Mouse (Mus musculus) embryonic fibroblast, embryonic 13.5 days (primary cell): ENCODE measurements around the gene Heg1. TPM values are rescaled to one million over a fixed set of nuclear protein-coding genes. Genes with fewer than 3 reads are reported as not detected.
A peak's percentile ranks its signal among the peaks of the same experiment; 100 is the strongest.

ENCODE experiments used
- H3K27ac ChIP-seq: 2 replicates; pipeline ENCODE4 v1.5.1; 2012; ENCODE audit warnings: low read length, control low read depth, inconsistent platforms; ENCODE audit not compliant: insufficient read depth
- H3K4me1 ChIP-seq: 2 replicates; pipeline ENCODE4 v1.6.1; 2011; ENCODE audit warnings: low read length; ENCODE audit not compliant: control insufficient read depth, insufficient read depth
- H3K4me3 ChIP-seq: 2 replicates; pipeline ENCODE4 v1.5.1; 2011; ENCODE audit warnings: mild to moderate bottlenecking, control low read depth, low read length; ENCODE audit not compliant: insufficient read depth
- CTCF ChIP-seq: IDR thresholded peaks from 2 replicates; pipeline ENCODE4 v1.5.1; 2011; ENCODE audit warnings: mild to moderate bottlenecking, control low read depth, low read length, moderate library complexity, borderline replicate concordance; ENCODE audit not compliant: insufficient read depth
- POLR2A ChIP-seq: IDR thresholded peaks from 2 replicates; pipeline ENCODE4 v1.6.1; 2011; ENCODE audit warnings: low read depth, mild to moderate bottlenecking, control low read depth, low read length, moderate library complexity
- polyA plus RNA-seq: library from polyadenylated mRNA; stranded (reverse); fragments of >200 nt; gene quantifications from 2 replicates; pipeline ENCODE4 v1.2.4, GENCODE M21; 2011; ENCODE audit warnings: low read depth; ENCODE audit not compliant: missing spikeins, insufficient read length

The Heg1 gene
- polyA plus RNA-seq, 1 experiment = 33.7 TPM

DNA sequence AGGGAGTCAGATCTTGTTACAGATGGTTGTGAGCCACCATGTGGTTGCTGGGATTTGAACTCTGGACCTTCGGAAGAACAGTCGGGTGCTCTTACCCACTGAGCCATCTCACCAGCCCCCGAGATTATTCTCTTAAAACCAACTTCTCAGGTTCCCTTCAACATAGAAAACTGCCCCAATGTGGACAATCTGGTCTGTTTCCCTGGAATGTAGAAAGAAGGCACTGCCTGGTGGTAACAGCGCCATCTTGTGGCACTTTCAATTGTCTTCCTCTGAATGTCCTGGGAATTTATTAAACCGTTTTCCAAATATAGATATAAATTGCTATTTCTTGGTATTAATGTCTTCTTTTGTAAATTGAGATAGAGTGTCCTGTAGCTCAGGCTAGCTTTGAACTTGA is 113.7 kb downstream of the Heg1 start:
- TF ChIP-seq CTCF (peak; percentile 26; the same call in 1 of the 2 replicates), POLR2A (no peak)
- Histone ChIP-seq H3K27ac (no peak overlapping the region), H3K4me1 (no peaks in the 10 kb centered on the region), H3K4me3 (no peak overlapping the region)

DNA sequence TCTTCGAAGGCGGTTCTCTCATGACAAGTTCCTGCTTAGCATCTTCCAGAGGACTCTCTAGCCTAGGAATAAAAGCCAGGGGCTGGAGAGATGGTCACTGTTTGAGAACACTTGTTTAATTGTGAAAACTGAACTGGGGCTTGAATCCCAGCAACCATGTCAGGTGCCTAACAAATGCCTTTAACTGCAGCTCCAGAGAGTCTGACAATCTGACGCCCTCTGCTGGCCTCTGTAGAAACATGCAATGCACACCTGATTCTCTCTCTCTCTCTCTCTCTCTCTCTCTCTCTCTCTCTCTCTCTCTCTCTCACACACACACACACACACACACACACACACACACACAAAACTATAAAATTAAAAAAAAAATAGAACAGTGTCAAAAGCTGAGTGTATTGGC is 125.8 kb downstream of the Heg1 start:
- Histone ChIP-seq H3K4me3 (no peak overlapping the region), H3K4me1 (no peaks in the 10 kb centered on the region), H3K27ac (no peak overlapping the region)
- TF ChIP-seq CTCF (no peak), POLR2A (no peak)

DNA sequence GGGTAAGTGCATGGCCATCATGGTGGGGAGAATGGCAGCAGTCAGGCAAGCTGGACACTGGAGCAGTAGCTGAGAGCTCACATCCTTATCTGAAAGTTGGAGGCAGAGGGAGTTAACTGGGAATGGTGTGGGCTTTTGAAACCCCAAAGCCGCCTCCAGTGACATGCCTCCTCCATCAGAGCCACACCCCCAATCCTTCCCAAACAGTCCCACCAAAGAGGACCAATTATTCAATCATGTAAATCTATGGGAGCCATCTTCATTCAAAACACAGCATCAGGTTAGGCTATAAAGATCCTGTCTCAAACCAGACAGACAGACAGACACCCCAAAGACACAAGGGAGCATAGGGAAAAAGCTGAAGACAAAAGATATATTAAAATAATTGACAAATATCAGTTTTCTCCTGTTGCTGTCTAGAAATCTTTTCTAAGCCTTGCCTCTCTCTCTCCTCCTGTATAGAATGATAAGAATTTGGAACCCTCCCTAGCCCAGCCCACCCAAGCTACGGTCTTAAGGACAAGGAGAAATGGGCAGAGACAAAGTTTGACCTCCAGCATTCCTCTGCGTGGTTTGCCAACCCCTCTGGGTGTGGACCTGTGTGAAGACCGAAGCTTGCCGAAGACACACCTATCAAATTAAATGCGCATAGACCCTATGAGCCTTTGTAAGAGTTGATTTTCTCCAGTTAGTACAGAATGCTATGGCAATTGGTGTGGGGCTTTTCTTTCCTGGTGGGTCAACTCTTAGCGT is 134.4 kb downstream of the Heg1 start:
- TF ChIP-seq CTCF (no peak), POLR2A (no peak)
- H3K4me3 ChIP-seq = no peak overlapping the region

DNA sequence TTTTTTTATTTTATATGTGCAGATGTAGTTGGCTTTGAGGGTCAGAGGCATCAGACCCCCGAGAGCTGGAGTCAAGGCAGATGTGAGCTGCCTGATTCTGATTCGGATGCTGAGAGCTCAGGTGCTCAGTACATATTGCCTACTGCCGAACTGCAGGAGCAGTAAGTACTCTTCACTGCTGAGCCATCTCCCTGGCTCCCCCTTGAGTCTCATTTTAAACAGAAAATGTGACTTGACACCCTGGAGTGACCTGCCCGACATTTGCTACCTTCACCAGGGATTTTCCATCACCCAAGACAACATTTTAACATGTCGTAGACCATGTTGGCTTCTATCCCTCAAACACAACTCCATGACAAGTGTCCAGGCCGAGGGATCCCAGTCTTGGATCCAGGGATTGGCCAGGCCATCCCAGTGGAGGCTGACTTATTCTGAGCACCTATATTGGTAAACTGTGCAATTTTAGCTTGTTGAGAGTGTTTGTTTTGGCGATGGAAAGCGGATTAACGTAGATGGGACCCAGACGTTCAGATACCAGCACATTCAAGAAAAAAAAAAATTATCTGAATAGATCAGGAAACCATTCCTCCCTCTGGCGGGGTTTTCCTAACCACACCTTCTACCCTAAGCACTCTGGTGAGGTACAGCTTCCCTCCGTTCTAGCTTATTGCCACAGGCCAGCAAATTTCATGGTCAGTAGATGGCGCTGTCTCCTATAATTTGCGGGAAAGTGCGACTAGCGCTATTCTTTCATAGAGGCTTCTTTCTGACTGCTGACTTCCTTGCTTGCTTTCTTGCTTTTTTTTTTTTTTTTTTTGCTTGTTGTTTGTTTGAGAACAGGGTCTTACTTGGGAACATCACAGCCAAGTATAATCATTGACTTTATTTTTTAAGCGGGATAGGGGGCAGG is 136.4 kb downstream of the Heg1 start:
- no peak for TF ChIP-seq POLR2A
- peak; percentile 40; the same call in 1 of the 2 replicates for TF ChIP-seq CTCF
- Histone ChIP-seq H3K4me3 (no peak overlapping the region), H3K4me1 (no peaks in the 10 kb centered on the region), H3K27ac (no peak overlapping the region)

More for the DNA sequence above, 134.4 kb downstream of the Heg1 start:
- H3K4me1 ChIP-seq = no peaks in the 10 kb centered on the region
- no peak overlapping the region for H3K27ac ChIP-seq

Other genes with a start within 250 kb of the Heg1 start
- gene Slc12a8, start 167.0 kb upstream of the Heg1 start, polyA plus RNA-seq = 0.43 and 0.91 TPM in 2 replicates
- not detected in 2 replicates for gene Muc13, start 109.7 kb downstream of the Heg1 start, polyA plus RNA-seq
- 330 and 348 TPM in 2 replicates for gene Itgb5, start 145.3 kb downstream of the Heg1 start, polyA plus RNA-seq